Mouse (Mus musculus) midbrain, embryonic 11.5 days (tissue): Measurements from ENCODE around the gene Hspb11. TPM values are rescaled to one million over a fixed set of nuclear protein-coding genes. Genes with fewer than 3 reads are reported as not detected.

Experiments
- ATAC-seq: fragments of 200-750 bp; cut with Nextera tagmentation; 2 replicates; pipeline ENCODE4 v1.8.0; 2017; ENCODE audit warnings: moderate TSS enrichment, moderate library complexity; ENCODE audit not compliant: low FRiP score
- DNase-seq: peaks from one replicate; pipeline ENCODE4 v3.0.0; 2015; ENCODE audit warnings: low spot score; ENCODE audit errors: missing footprints
- H3K27ac ChIP-seq: fragments of 300-500 bp; sonication (generic); 2 replicates; pipeline ENCODE4 v1.5.1; 2014; ENCODE audit warnings: low read depth, low read length
- H3K27me3 ChIP-seq: fragments of 300-500 bp; sonication (generic); 2 replicates; pipeline ENCODE4 v1.6.1; 2014; ENCODE audit warnings: mild to moderate bottlenecking, low read length, moderate library complexity, mixed read lengths; ENCODE audit not compliant: control insufficient read depth, insufficient read depth
- H3K36me3 ChIP-seq: fragments of 300-500 bp; sonication (generic); 2 replicates; pipeline ENCODE4 v1.6.1; 2014; ENCODE audit warnings: mild to moderate bottlenecking, low read length, moderate library complexity, mixed read lengths; ENCODE audit not compliant: control insufficient read depth, insufficient read depth
- H3K4me1 ChIP-seq: fragments of 300-500 bp; sonication (generic); 2 replicates; pipeline ENCODE4 v1.6.1; 2014; ENCODE audit warnings: low read length; ENCODE audit not compliant: control insufficient read depth, insufficient read depth
- H3K4me2 ChIP-seq: fragments of 300-500 bp; sonication (generic); 2 replicates; pipeline ENCODE4 v1.6.1; 2014; ENCODE audit warnings: mild to moderate bottlenecking, moderate library complexity
- H3K4me3 ChIP-seq: fragments of 300-500 bp; sonication (generic); 2 replicates; pipeline ENCODE4 v1.5.1; 2014; ENCODE audit warnings: low read depth, low read length
- H3K9ac ChIP-seq: fragments of 300-500 bp; sonication (generic); 2 replicates; pipeline ENCODE4 v1.6.1; 2014; ENCODE audit warnings: low read length
- H3K9me3 ChIP-seq: fragments of 300-500 bp; sonication (generic); 2 replicates; pipeline ENCODE4 v1.6.1; 2016; ENCODE audit warnings: low read length; ENCODE audit not compliant: control insufficient read depth
- WGBS: fragments of 180-500 bp; shearing (Covaris S2); extraction: QIAGEN DNeasy Blood & Tissue Kit; methylation state at CpG from one replicate; pipeline ENCODE4 v1.1.7; 2014; 5-methylcytosine and 5-hydroxymethylcytosine counted together
- polyA plus RNA-seq: library from polyadenylated mRNA; unstranded; fragments of >200 nt; fragmentation: Nextera tagmentation; extraction: Ambion mirVana; gene quantifications from 2 replicates; pipeline ENCODE4 v1.2.1, GENCODE M21; 2014

Hspb11 gene
- polyA plus RNA-seq: 27.2 and 30.2 TPM in 2 replicates

DNA sequence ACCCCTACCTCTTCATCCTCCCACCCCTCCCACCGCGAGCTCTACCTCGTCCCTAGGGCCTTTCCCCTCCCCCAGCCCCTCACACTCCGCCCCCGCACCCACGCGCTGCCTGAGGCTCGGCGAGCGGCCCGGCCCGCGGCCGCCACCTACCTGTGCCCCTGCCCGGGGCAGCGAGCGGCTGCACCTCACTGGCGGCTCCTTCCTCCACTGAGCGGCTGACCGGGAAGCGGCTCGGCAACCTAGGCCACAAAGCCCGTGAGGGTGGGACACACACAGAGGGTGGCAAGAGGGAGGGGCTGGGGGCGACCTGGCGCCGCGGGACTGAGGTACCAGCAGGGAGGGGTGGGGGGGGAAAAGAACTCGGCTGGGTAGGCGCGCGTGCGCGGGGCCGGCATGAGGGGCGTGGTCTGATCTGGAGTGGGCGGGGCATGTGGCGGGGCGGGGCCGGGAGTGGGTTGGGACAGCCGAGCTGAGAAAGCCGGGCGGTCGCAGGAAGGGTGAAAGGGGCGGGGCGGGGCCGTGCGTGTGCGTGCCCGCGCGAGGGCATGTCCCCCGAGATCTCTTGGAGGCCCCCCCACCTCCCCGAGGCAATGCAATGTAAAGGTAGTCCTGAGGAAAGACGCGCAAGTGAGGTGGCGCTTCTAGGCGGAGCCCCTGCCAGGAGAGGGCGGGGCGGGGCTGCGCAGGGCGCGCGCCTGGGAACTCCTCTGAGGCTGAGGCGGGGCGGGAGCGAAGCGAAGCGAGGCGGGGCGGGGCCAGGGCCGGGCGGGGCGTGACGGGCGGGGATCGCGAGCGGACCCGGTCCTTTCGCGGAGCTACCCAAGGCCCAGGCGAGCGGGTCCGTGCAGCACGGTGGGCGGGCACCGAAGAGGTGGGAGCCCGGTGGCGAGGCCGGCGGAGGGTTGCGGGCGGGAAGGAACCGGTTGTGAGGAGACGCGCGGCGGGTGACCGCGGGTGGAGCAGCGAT, at the start of gene Hspb11, which contains the start of gene Lrrc42:
Gene Hspb11, plus strand, starts transcription at position 469 of the 967 bp plus-strand sequence.
Gene Lrrc42, minus strand, starts transcription at position 408 of the 967 bp plus-strand sequence.
- Histone ChIP-seq H3K27me3 (no peaks in the 10 kb centered on the region), H3K36me3 (no peaks in the 10 kb centered on the region), H3K4me2 (peak within 1 kb of the TSS; percentile 63), H3K9ac (peak within 1 kb of the TSS; percentile 81), H3K4me1 (0 out of 2 replicates have a peak, but pooled peaks cover 2% of the 10 kb centered on the region), H3K4me3 (peak within 1 kb of the TSS; percentile 73), H3K27ac (peak within 1 kb of the TSS; percentile 58; the same call in 1 of the 2 replicates), H3K9me3 (no peaks in the 10 kb centered on the region)
- ATAC-seq (peak; percentile 96), DNase-seq (peak; percentile 100)
- under 1% methylated on average over 91 of the region's 101 CpGs for WGBS

DNA sequence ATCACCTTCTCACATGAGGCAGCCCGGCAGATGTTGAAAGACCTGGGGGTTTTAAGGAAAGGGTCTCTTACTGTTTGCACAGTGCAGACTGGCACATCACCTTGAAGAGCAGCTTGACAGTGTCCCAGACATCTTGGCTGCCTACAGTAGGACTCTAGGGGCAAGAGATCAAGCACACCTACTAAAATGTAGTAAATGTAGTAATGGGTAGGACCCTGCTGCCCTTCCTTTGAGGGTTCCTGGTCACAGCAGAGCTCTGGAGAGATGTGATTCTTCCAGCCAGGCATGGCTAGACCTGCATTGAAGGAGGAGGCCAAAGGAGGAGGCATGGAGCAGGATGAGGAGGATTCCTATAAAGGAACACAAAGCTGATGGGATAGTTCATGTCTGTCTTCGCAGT, 46.4 kb upstream of the Hspb11 start:
- Histone ChIP-seq H3K36me3 (peaks cover 4% of the 10 kb centered on the region; the same call in 1 of the 2 replicates), H3K9ac (no peak overlapping the region), H3K4me2 (no peak overlapping the region), H3K27me3 (no peaks in the 10 kb centered on the region), H3K9me3 (no peaks in the 10 kb centered on the region), H3K4me3 (no peak overlapping the region), H3K27ac (no peak overlapping the region), H3K4me1 (no peaks in the 10 kb centered on the region)
- peak; percentile 67 for DNase-seq
- ATAC-seq: no peak
- 100% methylated on average over 2 of the region's 2 CpGs for WGBS

DNA sequence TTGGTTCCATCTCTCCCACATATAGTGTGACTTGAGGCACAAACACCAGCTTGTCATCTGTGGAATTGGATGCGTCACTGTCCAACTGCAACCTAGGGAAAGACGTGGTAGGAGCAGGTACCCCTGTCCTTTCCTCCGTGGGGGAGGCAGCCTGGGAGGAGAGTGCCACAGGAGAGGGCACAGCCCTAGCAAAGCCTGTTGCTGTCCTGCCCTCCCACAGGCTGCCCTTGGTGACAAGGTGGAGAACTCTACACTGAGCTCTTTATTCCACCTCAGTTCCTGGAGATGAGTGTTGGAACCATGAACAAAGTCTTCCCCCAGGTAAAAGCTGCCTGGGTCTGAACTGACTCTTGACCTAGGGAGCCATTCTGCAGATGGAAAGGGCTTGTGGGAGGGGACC, 44.5 kb upstream of the Hspb11 start, which contains the start of gene Ldlrad1:
Gene Ldlrad1, plus strand, starts transcription at position 301 of the 400 bp plus-strand sequence.
- Histone ChIP-seq H3K4me1 (no peaks in the 10 kb centered on the region), H3K9ac (no peak within 1 kb of the TSS), H3K27ac (no peak within 1 kb of the TSS), H3K4me2 (no peak within 1 kb of the TSS), H3K27me3 (no peaks in the 10 kb centered on the region), H3K4me3 (no peak within 1 kb of the TSS), H3K36me3 (no peaks in the 10 kb centered on the region; the same call in 1 of the 2 replicates), H3K9me3 (no peaks in the 10 kb centered on the region)
- WGBS: 92% methylated on average over 3 of the region's 3 CpGs
- ATAC-seq (no peak), DNase-seq (peak; percentile 61)

DNA sequence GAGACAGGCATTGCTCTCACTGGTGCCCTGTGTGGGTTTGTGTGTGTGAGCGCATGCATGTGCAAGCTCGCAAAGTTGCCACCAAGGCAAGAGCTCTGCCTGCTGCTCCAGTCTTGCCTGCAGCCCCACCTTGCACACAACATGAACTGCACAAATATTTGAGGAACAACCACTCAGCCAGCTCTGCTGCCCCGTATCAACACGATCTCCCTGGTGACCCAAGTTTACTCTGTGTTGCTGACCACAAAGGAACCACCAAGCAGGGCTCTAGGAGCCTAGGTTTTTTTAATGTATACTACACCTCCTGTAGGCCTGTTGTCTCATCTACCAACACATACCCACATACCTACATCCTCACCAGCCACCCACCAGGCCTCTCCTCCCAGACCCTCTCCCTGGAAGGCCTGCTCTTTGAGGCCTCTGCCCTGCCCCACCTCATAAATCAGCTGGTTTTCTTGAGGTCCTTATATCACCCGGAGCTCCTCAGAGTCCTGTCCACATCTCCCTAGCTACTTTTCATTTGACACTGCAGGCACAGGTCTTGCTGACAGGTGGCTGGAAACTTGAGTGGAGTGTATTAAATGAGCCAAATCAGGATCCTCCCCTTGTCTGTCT, 42.8 kb upstream of the Hspb11 start:
- H3K9ac ChIP-seq: no peak overlapping the region
- H3K4me1 ChIP-seq: no peaks in the 10 kb centered on the region
- DNase-seq (peak; percentile 67), ATAC-seq (no peak)
- H3K36me3 ChIP-seq: no peaks in the 10 kb centered on the region
- H3K4me2 ChIP-seq: no peak overlapping the region
- no peaks in the 10 kb centered on the region for H3K9me3 ChIP-seq
- WGBS: 78% methylated on average over 5 of the region's 5 CpGs
- no peak overlapping the region for H3K27ac ChIP-seq
- H3K27me3 ChIP-seq: no peaks in the 10 kb centered on the region
- H3K4me3 ChIP-seq: no peak overlapping the region

DNA sequence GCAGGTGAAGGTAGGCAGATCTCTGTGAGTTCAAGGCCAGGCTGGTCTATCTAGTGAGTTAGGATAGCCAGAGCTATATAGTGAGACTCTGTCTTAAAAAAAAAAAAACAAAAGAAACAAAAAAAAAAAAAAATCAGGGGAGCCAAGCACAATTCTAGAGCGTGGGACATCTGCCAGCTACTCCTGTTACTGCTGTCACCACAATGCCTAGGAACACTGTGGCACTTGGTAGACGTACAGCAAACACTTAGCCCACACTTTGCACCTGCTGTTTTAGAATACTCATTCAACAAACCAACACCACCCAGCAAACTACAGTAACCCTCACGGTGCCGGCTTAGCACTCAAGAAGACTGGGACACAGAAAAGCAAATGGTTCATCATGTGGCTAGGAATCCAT, 41.9 kb upstream of the Hspb11 start:
- Histone ChIP-seq H3K4me2 (no peak overlapping the region), H3K36me3 (no peaks in the 10 kb centered on the region), H3K9me3 (no peaks in the 10 kb centered on the region), H3K4me1 (no peaks in the 10 kb centered on the region), H3K27ac (no peak overlapping the region), H3K27me3 (no peaks in the 10 kb centered on the region), H3K9ac (no peak overlapping the region), H3K4me3 (no peak overlapping the region)
- 86% methylated on average over 4 of the region's 4 CpGs for WGBS
- no peak for DNase-seq
- ATAC-seq: no peak

DNA sequence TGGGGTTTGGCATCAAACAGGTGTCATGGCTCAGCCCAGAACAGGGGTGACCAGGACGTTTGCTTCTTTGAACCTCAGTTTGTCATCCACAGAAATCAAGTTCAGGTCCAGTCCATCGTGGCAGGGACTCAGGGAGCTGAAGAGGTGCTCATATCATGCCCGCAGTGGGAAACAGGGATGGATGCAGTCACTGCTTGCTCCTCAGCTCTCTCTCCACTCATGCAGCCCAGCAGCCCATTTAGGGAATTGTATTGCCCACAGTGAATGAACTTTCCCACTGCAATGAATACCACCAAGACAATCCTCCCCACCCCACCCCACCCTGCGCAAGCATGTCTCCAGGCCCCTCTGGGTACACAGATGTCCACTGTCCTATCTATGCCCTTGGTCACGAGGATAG, 41.5 kb upstream of the Hspb11 start:
- Histone ChIP-seq H3K27ac (no peak overlapping the region), H3K36me3 (no peaks in the 10 kb centered on the region), H3K27me3 (no peaks in the 10 kb centered on the region), H3K4me1 (no peaks in the 10 kb centered on the region), H3K9ac (no peak overlapping the region), H3K4me2 (no peak overlapping the region), H3K9me3 (no peaks in the 10 kb centered on the region), H3K4me3 (no peak overlapping the region)
- 82% methylated on average over 5 of the region's 5 CpGs for WGBS
- DNase-seq (peak; percentile 57), ATAC-seq (no peak)

DNA sequence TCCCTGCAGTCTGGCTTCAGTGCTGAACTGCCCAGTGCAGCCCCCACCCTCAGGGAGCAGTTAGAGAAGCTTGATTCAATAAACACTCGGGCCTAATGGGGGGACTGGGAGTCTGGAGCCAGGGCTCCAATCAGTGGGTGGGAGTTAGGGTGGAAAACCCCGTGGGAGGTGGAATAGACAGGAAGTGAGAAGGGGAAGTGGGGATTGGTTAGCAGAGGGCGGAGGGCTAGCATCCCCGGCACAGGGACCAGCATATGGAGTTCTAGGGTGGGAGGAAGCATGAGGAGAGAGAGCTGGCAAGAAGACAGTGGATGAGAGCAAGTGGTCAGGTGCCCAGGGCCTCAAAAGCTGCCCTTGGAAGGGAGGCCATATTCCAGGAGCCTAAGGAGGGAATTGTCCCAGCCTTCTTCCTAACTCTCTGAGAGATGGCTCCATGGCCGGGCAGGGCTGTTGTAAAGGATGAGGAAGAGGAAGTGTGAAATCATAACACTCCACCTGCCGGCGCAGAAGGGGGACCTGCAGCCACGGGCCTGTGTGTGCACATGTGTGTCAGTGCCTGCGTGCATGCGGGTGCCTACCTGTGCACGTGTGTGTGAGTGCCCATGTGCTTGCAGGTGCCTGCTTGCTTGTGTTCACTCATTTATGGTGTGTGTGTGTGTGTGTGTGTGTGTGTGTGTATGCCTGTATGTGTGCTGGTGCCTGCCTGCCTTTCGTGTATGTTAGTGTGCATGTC, 39.9 kb upstream of the Hspb11 start:
- H3K4me3 ChIP-seq: no peak overlapping the region

DNA sequence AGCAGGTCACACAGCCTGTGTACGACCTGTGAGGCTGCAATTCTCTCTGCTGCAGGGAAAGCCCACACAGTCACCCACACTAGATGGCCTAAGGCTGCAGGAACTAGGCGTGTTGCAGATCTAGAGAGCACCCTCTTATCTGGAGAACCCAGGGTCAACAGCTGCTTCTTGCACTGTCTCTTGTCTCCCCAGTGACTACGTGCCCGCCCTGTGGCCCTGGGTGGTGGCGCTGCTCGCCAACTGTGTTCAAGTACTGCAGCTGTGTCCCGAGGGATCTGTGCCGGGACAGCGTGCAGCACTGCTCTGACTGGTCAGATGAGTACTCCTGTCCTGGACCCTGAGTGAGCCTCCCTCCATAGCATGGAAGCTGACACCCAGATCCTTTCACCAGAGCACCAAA, 35.8 kb upstream of the Hspb11 start:
- ATAC-seq: no peak
- Histone ChIP-seq H3K27ac (no peak overlapping the region), H3K27me3 (no peaks in the 10 kb centered on the region), H3K9me3 (no peaks in the 10 kb centered on the region), H3K4me2 (no peak overlapping the region), H3K4me3 (no peak overlapping the region), H3K9ac (no peak overlapping the region), H3K36me3 (no peaks in the 10 kb centered on the region), H3K4me1 (no peaks in the 10 kb centered on the region)
- WGBS: 91% methylated on average over 9 of the region's 9 CpGs
- DNase-seq: no peak

More for the DNA sequence above, 39.9 kb upstream of the Hspb11 start:
- ATAC-seq (no peak), DNase-seq (peak; percentile 53)
- Histone ChIP-seq H3K36me3 (no peaks in the 10 kb centered on the region), H3K27ac (no peak overlapping the region), H3K9me3 (no peaks in the 10 kb centered on the region), H3K4me1 (no peaks in the 10 kb centered on the region), H3K27me3 (no peaks in the 10 kb centered on the region), H3K9ac (no peak overlapping the region), H3K4me2 (no peak overlapping the region)
- WGBS: 80% methylated on average over 12 of the region's 12 CpGs
